Comparison of ENCODE assay signal across 8 mouse cellular contexts in the genomic region with DNA sequence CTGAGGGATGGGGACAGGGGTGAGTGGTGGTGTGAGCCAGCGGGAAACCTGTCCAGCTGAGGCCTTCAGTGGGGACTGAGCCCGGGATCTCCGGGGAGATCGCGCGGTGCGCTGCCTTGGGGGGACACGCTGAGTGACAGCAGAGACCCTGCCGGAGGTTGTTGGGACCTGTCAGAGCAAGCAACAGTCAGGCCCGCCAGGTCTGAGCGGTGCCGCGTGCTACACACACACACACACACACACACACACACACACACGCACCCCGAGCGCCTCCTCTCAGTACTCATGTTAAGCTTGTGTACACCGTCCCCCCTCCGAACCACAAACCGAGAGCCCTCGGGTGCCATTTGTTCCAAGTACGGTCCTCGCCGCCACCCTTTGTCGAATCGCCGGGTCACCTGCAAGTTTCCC. TPM values are rescaled to one million over a fixed set of nuclear protein-coding genes. Genes with fewer than 3 reads are reported as not detected.
DNase-seq lines count a peak whose midpoint lies in the region; ATAC-seq and TF ChIP-seq lines count a peak whose summit lies in the region.

No protein-coding gene starts in this region.

- no peak for TF ChIP-seq POLR2A in ES-Bruce4 (IDR thresholded peaks at IDR 0.05; ENCODE audit: insufficient read depth, low read length)
- TF ChIP-seq POLR2A in myocyte (IDR thresholded peaks at IDR 0.05; ENCODE audit: insufficient read length, low read depth) = no peak

- peaks cover 4% of the 10 kb centered on the region for H3K27me3 ChIP-seq in ES-Bruce4 (ENCODE audit: control insufficient read depth, insufficient read depth, low read length, poor library complexity, severe bottlenecking)
- H3K27me3 ChIP-seq in embryonic facial prominence, embryonic 14.5 days (replicated peaks; ENCODE audit: control insufficient read depth, insufficient read depth, low read length) = no peaks in the 10 kb centered on the region
- H3K27me3 ChIP-seq in hindbrain, embryonic 15.5 days = peaks cover 8% of the 10 kb centered on the region; the same call in 1 of the 2 replicates
- peaks cover 29% of the 10 kb centered on the region for H3K27me3 ChIP-seq in liver, embryonic 11.5 days (replicated peaks; ENCODE audit: control insufficient read depth, insufficient read depth, low read length)
- H3K27me3 ChIP-seq in myocyte (ENCODE audit: control insufficient read depth, insufficient read depth, insufficient read length) = no peaks in the 10 kb centered on the region

- peak overlapping the region; percentile 99 for H3K4me2 ChIP-seq in embryonic facial prominence, embryonic 14.5 days (ENCODE audit: low read depth, low read length)
- peak overlapping the region; percentile 91 for H3K4me2 ChIP-seq in hindbrain, embryonic 15.5 days
- H3K4me2 ChIP-seq in liver, embryonic 11.5 days = peak overlapping the region; percentile 98
- H3K4me2 ChIP-seq in myocyte (ENCODE audit: low read depth) = peak overlapping the region; percentile 85

- no peak for TF ChIP-seq CTCF in ES-Bruce4 (IDR thresholded peaks at IDR 0.05; ENCODE audit: low read depth, low read length)

- no peak overlapping the region for H3K27ac ChIP-seq in ES-Bruce4 (ENCODE audit: insufficient read depth, low read length)
- peak overlapping the region; percentile 70 for H3K27ac ChIP-seq in embryonic facial prominence, embryonic 14.5 days (replicated peaks; ENCODE audit: low read depth, low read length)
- H3K27ac ChIP-seq in hindbrain, embryonic 15.5 days (replicated peaks) = no peak overlapping the region
- H3K27ac ChIP-seq in liver, embryonic 11.5 days (ENCODE audit: low read depth, low read length) = no peak overlapping the region

- no peak for TF ChIP-seq EP300 in ES-Bruce4 (IDR thresholded peaks at IDR 0.05; ENCODE audit: insufficient read depth, low read depth, low read length)

- H3K9me3 ChIP-seq in ES-Bruce4 (replicated peaks; ENCODE audit: control insufficient read depth, insufficient read depth, low read length, poor library complexity, severe bottlenecking) = no peaks in the 10 kb centered on the region
- H3K9me3 ChIP-seq in embryonic facial prominence, embryonic 14.5 days (ENCODE audit: control insufficient read depth, low read length) = no peaks in the 10 kb centered on the region
- H3K9me3 ChIP-seq in hindbrain, embryonic 15.5 days = no peaks in the 10 kb centered on the region
- H3K9me3 ChIP-seq in liver, embryonic 11.5 days (ENCODE audit: control insufficient read depth, low read length) = no peaks in the 10 kb centered on the region

- peak; percentile 29 for ATAC-seq in frontal cortex, adult (ENCODE audit: low TSS enrichment)
- peak; percentile 70 for ATAC-seq in embryonic facial prominence, embryonic 14.5 days (ENCODE audit: low read depth)
- peak; percentile 80 for ATAC-seq in hindbrain, embryonic 15.5 days (ENCODE audit: low FRiP score, low read depth)
- ATAC-seq in liver, embryonic 11.5 days (replicated peaks; ENCODE audit: low FRiP score) = peak; percentile 37

- H3K4me3 ChIP-seq in ES-Bruce4 (ENCODE audit: low read depth, low read length) (peak overlapping the region; percentile 71), myocyte (peak overlapping the region; percentile 56)
- peak overlapping the region; percentile 81 for H3K4me3 ChIP-seq in embryonic facial prominence, embryonic 14.5 days (ENCODE audit: low read depth, low read length)
- H3K4me3 ChIP-seq in hindbrain, embryonic 15.5 days = peak overlapping the region; percentile 80
- peak overlapping the region; percentile 66 for H3K4me3 ChIP-seq in liver, embryonic 11.5 days (ENCODE audit: low read depth, low read length)

- H3K4me1 ChIP-seq in ES-Bruce4 (ENCODE audit: control insufficient read depth, insufficient read depth, low read length) = no peaks in the 10 kb centered on the region
- H3K4me1 ChIP-seq in embryonic facial prominence, embryonic 14.5 days (ENCODE audit: control insufficient read depth, insufficient read depth, low read length) = no peaks in the 10 kb centered on the region; the same call in 1 of the 2 replicates
- H3K4me1 ChIP-seq in hindbrain, embryonic 15.5 days (replicated peaks) = peaks cover 21% of the 10 kb centered on the region
- 0 out of 2 replicates have a peak, but pooled peaks cover 3% of the 10 kb centered on the region for H3K4me1 ChIP-seq in liver, embryonic 11.5 days (replicated peaks; ENCODE audit: control insufficient read depth, insufficient read depth, low read length)

- peak overlapping the region; percentile 67 for H3K9ac ChIP-seq in ES-Bruce4 (ENCODE audit: low read depth, poor library complexity, severe bottlenecking)
- H3K9ac ChIP-seq in embryonic facial prominence, embryonic 14.5 days (ENCODE audit: low read depth, low read length) = peak overlapping the region; percentile 76
- peak overlapping the region; percentile 59 for H3K9ac ChIP-seq in hindbrain, embryonic 15.5 days
- peak overlapping the region; percentile 22; the same call in 1 of the 2 replicates for H3K9ac ChIP-seq in liver, embryonic 11.5 days (ENCODE audit: low read depth, low read length)

- H3ac ChIP-seq in myocyte (ENCODE audit: control insufficient read depth, insufficient read length) = peak overlapping the region; percentile 32

- H3K36me3 ChIP-seq in ES-Bruce4 (ENCODE audit: control insufficient read depth, insufficient read depth, low read length, poor library complexity, severe bottlenecking) = no peaks in the 10 kb centered on the region
- peaks cover 6% of the 10 kb centered on the region; the same call in 1 of the 2 replicates for H3K36me3 ChIP-seq in embryonic facial prominence, embryonic 14.5 days (ENCODE audit: control insufficient read depth, insufficient read depth, low read length)
- no peaks in the 10 kb centered on the region for H3K36me3 ChIP-seq in hindbrain, embryonic 15.5 days
- no peaks in the 10 kb centered on the region for H3K36me3 ChIP-seq in liver, embryonic 11.5 days (ENCODE audit: control insufficient read depth, insufficient read depth, low read length)
- H3K36me3 ChIP-seq in myocyte (ENCODE audit: control insufficient read depth, insufficient read depth) = no peaks in the 10 kb centered on the region

- H3K79me2 ChIP-seq in myocyte (ENCODE audit: control insufficient read depth, insufficient read depth) = peaks cover 4% of the 10 kb centered on the region

- no peak for DNase-seq in frontal cortex, adult 2 months (ENCODE audit: extremely low spot score in 1 of 2, low spot score in 1 of 2)
- peak; percentile 65 for DNase-seq in embryonic facial prominence, embryonic 14.5 days (ENCODE audit: low spot score)
- DNase-seq in liver, embryonic 11.5 days (ENCODE audit: low spot score) = peak; percentile 43
- DNase-seq in adipocyte (ENCODE audit: low spot score) = no peak

- WGBS in embryonic facial prominence, embryonic 14.5 days = 0% methylated on average over 10 of the region's 26 CpGs
- under 1% methylated on average over 25 of the region's 26 CpGs for WGBS in hindbrain, embryonic 15.5 days
- WGBS in liver, embryonic 11.5 days = under 1% methylated on average over 24 of the region's 26 CpGs

TF ChIP-seq in myocyte, 11 proteins besides CTCF, POLR2A, EP300 and RAD21:
- no peak for TF ChIP-seq E2F4 (IDR thresholded peaks at IDR 0.05; ENCODE audit: insufficient read depth)
- peak in 1 of 3 experiments; percentile 2 for TF ChIP-seq MYOG (IDR thresholded peaks at IDR 0.05; ENCODE audit: control insufficient read depth in 1 of 3, insufficient read depth in 1 of 3, insufficient read length in 2 of 3, low read depth in 2 of 3)

RNA-seq across cellular contexts. Expression of gene Npnt, which starts 0.7 kb away (rescaled TPM):
- 11.7 and 12.4 TPM in 2 replicates for polyA plus RNA-seq in frontal cortex, adult 2 months (2012; rRNA removed)
- polyA plus RNA-seq in ES-Bruce4 (2011; ENCODE audit: insufficient read depth, insufficient read length, low read depth, missing spikeins) (17.3 and 17.6 TPM in 2 replicates), myocyte (2012; fragmentation: generic; extraction: Trizol) (123 TPM)
- 76.6 and 90.3 TPM in 2 replicates for polyA plus RNA-seq in embryonic facial prominence, embryonic 14.5 days (2014; fragmentation: Nextera tagmentation; extraction: Ambion mirVana)
- 24.4 and 28.4 TPM in 2 replicates for polyA plus RNA-seq in hindbrain, embryonic 15.5 days (2015; fragmentation: Nextera tagmentation; extraction: Ambion mirVana)
- polyA plus RNA-seq in liver, embryonic 11.5 days (2014; fragmentation: Nextera tagmentation; extraction: Ambion mirVana) = 6.1 and 7.4 TPM in 2 replicates

Comparison
In these comparisons a context has a peak if more than half of its experiments do, and no peak if none do; other contexts are left out.
1. ATAC-seq: peak in every context shown above with its lines; median percentile 80 in hindbrain, embryonic 15.5 days; 70 in embryonic facial prominence, embryonic 14.5 days; 37 in liver, embryonic 11.5 days; 29 in frontal cortex, adult.
2. DNase-seq: peak in embryonic facial prominence, embryonic 14.5 days (single experiment) and liver, embryonic 11.5 days (single experiment); none in frontal cortex, adult 2 months (0 of 2) and adipocyte (single experiment).
3. H3K9ac ChIP-seq: peak in every context shown above with its lines; median percentile 76 in embryonic facial prominence, embryonic 14.5 days; 67 in ES-Bruce4; 59 in hindbrain, embryonic 15.5 days; 22 in liver, embryonic 11.5 days.
4. Peak in every context shown above with its lines, with median percentiles within 50 percentile points of each other: H3K4me3 ChIP-seq and H3K4me2 ChIP-seq.